Mouse (Mus musculus): ENCODE data around the gene Trmt10a. TPM values are rescaled to one million over a fixed set of nuclear protein-coding genes. Genes with fewer than 3 reads are reported as not detected.

The Trmt10a gene
- 14.0 and 15.2 TPM in 2 replicates for polyA plus RNA-seq (2016; fragmentation: Nextera tagmentation; extraction: Ambion mirVana)

DNA sequence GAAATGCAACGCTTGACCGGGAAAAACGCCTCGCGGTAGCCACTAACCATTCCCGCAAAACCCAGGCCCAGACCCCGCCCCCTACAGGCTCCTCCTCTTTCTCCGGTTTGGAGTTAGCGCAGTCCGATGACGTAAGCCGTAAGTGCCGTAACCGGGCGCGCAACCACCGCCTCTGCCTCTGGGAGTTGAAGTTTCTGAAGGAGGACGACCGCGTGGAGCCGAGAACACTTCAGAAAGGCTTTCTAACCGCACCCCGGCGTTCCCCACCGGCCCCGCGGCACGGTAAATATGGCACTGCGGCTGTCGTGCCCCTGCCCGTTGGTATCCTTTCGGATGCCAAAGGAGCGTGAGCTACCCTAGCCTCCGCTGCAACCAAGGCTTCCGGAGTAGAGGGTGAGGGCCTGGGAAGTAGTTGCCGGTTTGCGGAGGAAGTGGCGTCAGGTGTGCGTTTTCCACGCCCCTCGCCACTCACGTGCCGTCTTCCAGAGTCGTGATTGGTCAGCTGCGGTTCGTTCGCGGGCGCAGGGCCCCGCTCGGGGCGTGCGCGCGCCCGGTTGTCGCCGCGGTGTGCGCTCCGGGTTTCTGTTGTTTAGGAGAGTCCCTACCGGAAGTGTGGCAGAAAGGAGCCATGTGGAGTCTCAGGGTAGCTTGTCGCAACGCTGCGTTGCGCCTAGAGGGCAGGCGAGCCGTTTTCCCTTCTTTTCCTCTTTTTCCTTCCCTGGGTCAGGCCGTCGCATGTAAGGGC is at the start of gene Trmt10a:
Trmt10a (plus strand) TSS at position 134 of the 745 bp plus-strand sequence.
- H3K36me3 ChIP-seq: no peaks in the 10 kb centered on the region
- peak; percentile 98 for ATAC-seq (ENCODE audit: insufficient number of reproducible peaks, insufficient read depth, low FRiP score, low TSS enrichment)
- H3K9ac ChIP-seq: peak within 1 kb of the TSS; percentile 72
- peak within 1 kb of the TSS; percentile 57 for H3K4me2 ChIP-seq (replicated peaks)
- H3K27ac ChIP-seq: peak within 1 kb of the TSS; percentile 99
- no peaks in the 10 kb centered on the region for H3K4me1 ChIP-seq
- H3K9me3 ChIP-seq: no peaks in the 10 kb centered on the region
- WGBS: under 1% methylated on average over 70 of the region's 70 CpGs
- no peaks in the 10 kb centered on the region for H3K27me3 ChIP-seq
- peak within 1 kb of the TSS; percentile 56 for H3K4me3 ChIP-seq

DNA sequence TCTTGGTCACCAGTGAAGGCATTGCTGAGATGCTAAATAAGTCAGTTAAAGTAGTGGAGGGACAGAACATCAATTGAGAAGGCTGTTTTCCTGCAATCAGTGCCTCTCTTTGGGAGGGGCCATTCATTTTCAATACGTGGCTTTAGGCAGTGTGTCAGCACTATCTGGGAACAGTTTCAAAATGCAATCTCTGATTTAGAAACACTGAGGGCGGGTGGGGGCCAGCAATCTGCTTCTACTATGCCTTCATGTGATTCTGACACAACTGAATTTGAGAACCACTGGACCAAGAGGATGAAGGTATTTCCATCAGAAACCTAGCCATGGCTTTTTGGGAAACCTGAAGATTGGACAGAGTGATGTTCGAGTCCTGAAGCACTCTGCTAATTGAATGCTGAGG is 47.9 kb upstream of the Trmt10a start:
- Histone ChIP-seq H3K4me1 (no peaks in the 10 kb centered on the region), H3K9me3 (no peaks in the 10 kb centered on the region), H3K4me3 (no peak overlapping the region), H3K9ac (no peak overlapping the region), H3K27ac (no peak overlapping the region), H3K27me3 (no peaks in the 10 kb centered on the region), H3K4me2 (replicated peaks) (no peak overlapping the region), H3K36me3 (no peaks in the 10 kb centered on the region)
- no peak for ATAC-seq (ENCODE audit: insufficient number of reproducible peaks, insufficient read depth, low FRiP score, low TSS enrichment)
- 67% methylated on average over 3 of the region's 3 CpGs for WGBS

GRCm38 (mm10) chr3:138095718-138096117 is 47.5 kb upstream of the Trmt10a start:
- Histone ChIP-seq H3K27ac (no peak overlapping the region), H3K27me3 (no peaks in the 10 kb centered on the region), H3K36me3 (no peaks in the 10 kb centered on the region), H3K9ac (no peak overlapping the region), H3K4me2 (replicated peaks) (no peak overlapping the region), H3K4me3 (no peak overlapping the region), H3K9me3 (no peaks in the 10 kb centered on the region), H3K4me1 (no peaks in the 10 kb centered on the region)
- 52% methylated on average over 10 of the region's 10 CpGs for WGBS
- no peak for ATAC-seq (ENCODE audit: insufficient number of reproducible peaks, insufficient read depth, low FRiP score, low TSS enrichment)

DNA sequence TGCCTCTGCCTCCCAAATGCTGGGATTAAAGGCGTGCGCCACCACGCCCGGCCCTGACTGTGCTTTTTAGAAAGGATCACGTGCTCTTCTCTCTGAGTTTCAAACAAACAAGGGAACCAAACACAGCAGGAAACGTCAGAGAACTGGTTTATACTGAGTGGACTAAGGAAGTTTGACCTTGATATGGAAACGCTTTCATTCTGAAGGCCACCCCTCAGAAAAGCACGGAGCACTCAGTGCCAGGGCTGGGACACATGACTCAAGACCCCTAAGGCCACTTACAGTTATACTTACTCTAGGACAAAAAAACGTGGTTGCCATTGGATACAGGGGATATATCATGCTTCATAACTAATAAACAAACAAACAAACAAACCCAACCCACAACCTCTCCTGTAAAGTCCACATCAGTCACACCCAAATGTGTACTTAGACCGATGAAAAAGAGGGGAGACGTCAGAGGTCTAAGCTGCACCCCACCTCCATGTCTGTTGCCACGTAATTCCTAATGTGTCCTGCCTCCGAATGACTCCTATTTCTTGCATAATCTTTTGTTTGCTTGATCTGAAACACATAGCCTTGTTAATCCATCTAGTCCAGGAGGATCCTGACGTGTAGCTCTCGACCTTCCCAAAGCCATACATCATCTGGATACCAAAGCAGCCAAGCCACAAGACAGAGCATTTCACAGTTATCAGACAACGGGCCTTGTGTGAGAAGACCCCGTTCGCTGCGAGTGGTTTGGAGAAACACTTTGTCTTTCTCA is 46.8 kb upstream of the Trmt10a start:
- no peaks in the 10 kb centered on the region for H3K27me3 ChIP-seq
- H3K9me3 ChIP-seq: no peaks in the 10 kb centered on the region
- no peak overlapping the region for H3K4me2 ChIP-seq (replicated peaks)
- no peaks in the 10 kb centered on the region for H3K36me3 ChIP-seq
- H3K9ac ChIP-seq: no peak overlapping the region
- no peak overlapping the region for H3K4me3 ChIP-seq
- no peak overlapping the region for H3K27ac ChIP-seq
- 89% methylated on average over 19 of the region's 19 CpGs for WGBS
- no peak for ATAC-seq (ENCODE audit: insufficient number of reproducible peaks, insufficient read depth, low FRiP score, low TSS enrichment)
- no peaks in the 10 kb centered on the region for H3K4me1 ChIP-seq

GRCm38 (mm10) chr3:138097718-138098117 is 45.5 kb upstream of the Trmt10a start:
- Histone ChIP-seq H3K4me2 (replicated peaks) (no peak overlapping the region), H3K4me3 (no peak overlapping the region), H3K9me3 (no peaks in the 10 kb centered on the region), H3K27me3 (no peaks in the 10 kb centered on the region), H3K4me1 (no peaks in the 10 kb centered on the region), H3K36me3 (no peaks in the 10 kb centered on the region), H3K27ac (no peak overlapping the region), H3K9ac (no peak overlapping the region)
- no peak for ATAC-seq (ENCODE audit: insufficient number of reproducible peaks, insufficient read depth, low FRiP score, low TSS enrichment)
- 79% methylated on average over 1 of the region's 1 CpGs for WGBS

- no peak overlapping the region for H3K4me2 ChIP-seq (replicated peaks)
- no peaks in the 10 kb centered on the region for H3K27me3 ChIP-seq
- WGBS: 77% methylated on average over 4 of the region's 4 CpGs
- H3K4me1 ChIP-seq: no peaks in the 10 kb centered on the region
- no peak for ATAC-seq (ENCODE audit: insufficient number of reproducible peaks, insufficient read depth, low FRiP score, low TSS enrichment)
- no peak overlapping the region for H3K4me3 ChIP-seq
- H3K36me3 ChIP-seq: no peaks in the 10 kb centered on the region
- H3K9ac ChIP-seq: no peak overlapping the region
- H3K9me3 ChIP-seq: no peaks in the 10 kb centered on the region
- no peak overlapping the region for H3K27ac ChIP-seq
Measured at GRCm38 (mm10) chr3:138101936-138102335, 41.3 kb upstream of the Trmt10a start.

- Histone ChIP-seq H3K27ac (no peak overlapping the region), H3K9me3 (no peaks in the 10 kb centered on the region), H3K4me1 (no peaks in the 10 kb centered on the region), H3K36me3 (no peaks in the 10 kb centered on the region), H3K27me3 (no peaks in the 10 kb centered on the region), H3K4me2 (replicated peaks) (no peak overlapping the region), H3K9ac (no peak overlapping the region), H3K4me3 (no peak overlapping the region)
- ATAC-seq (ENCODE audit: insufficient number of reproducible peaks, insufficient read depth, low FRiP score, low TSS enrichment): no peak
- WGBS: 89% methylated on average over 4 of the region's 4 CpGs
Measured at GRCm38 (mm10) chr3:138103690-138104089, 39.6 kb upstream of the Trmt10a start.

- H3K27me3 ChIP-seq: no peaks in the 10 kb centered on the region
- no peaks in the 10 kb centered on the region for H3K9me3 ChIP-seq
- WGBS: 63% methylated on average over 5 of the region's 5 CpGs
- ATAC-seq (ENCODE audit: insufficient number of reproducible peaks, insufficient read depth, low FRiP score, low TSS enrichment): no peak
- H3K27ac ChIP-seq: no peak overlapping the region
- H3K36me3 ChIP-seq: no peaks in the 10 kb centered on the region
- no peak overlapping the region for H3K4me2 ChIP-seq (replicated peaks)
- no peaks in the 10 kb centered on the region for H3K4me1 ChIP-seq
- H3K4me3 ChIP-seq: no peak overlapping the region
- H3K9ac ChIP-seq: no peak overlapping the region
Measured at GRCm38 (mm10) chr3:138105056-138105455, 38.2 kb upstream of the Trmt10a start.

DNA sequence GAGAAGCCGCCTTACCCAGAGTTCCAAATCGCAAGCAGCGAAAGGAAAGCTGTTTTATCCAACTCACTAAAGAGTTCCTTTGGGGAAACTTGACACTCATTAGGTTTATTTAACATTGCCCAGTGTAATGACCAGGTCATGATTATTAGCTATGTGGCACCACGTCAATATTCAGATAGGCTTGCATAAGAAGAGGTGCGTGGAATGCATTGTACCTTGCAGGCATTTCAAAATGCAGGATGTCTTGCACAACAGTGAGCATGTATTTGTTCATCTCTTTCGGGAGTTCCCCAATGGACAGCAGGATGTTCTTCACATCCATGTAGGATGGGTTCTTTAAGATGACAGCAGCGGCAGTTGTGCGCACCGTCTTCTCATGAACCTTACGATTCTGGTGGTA is 36.4 kb upstream of the Trmt10a start:
- 87% methylated on average over 10 of the region's 10 CpGs for WGBS
- H3K27me3 ChIP-seq: no peaks in the 10 kb centered on the region
- H3K9ac ChIP-seq: no peak overlapping the region
- H3K27ac ChIP-seq: no peak overlapping the region
- H3K4me2 ChIP-seq (replicated peaks): no peak overlapping the region
- H3K4me1 ChIP-seq: no peaks in the 10 kb centered on the region
- no peaks in the 10 kb centered on the region for H3K9me3 ChIP-seq
- no peak for ATAC-seq (ENCODE audit: insufficient number of reproducible peaks, insufficient read depth, low FRiP score, low TSS enrichment)
- H3K4me3 ChIP-seq: no peak overlapping the region
- no peaks in the 10 kb centered on the region for H3K36me3 ChIP-seq

GRCm38 (mm10) chr3:138110910-138111782 is 32.1 kb upstream of the Trmt10a start:
- ATAC-seq (ENCODE audit: insufficient number of reproducible peaks, insufficient read depth, low FRiP score, low TSS enrichment): peak; percentile 41; the same call in 1 of the 2 replicates
- no peak overlapping the region for H3K4me2 ChIP-seq (replicated peaks)
- no peak overlapping the region for H3K9ac ChIP-seq
- H3K27ac ChIP-seq: no peak overlapping the region
- H3K4me3 ChIP-seq: no peak overlapping the region
- no peaks in the 10 kb centered on the region for H3K36me3 ChIP-seq
- 89% methylated on average over 19 of the region's 19 CpGs for WGBS
- H3K27me3 ChIP-seq: no peaks in the 10 kb centered on the region
- H3K4me1 ChIP-seq: no peaks in the 10 kb centered on the region
- no peaks in the 10 kb centered on the region for H3K9me3 ChIP-seq

DNA sequence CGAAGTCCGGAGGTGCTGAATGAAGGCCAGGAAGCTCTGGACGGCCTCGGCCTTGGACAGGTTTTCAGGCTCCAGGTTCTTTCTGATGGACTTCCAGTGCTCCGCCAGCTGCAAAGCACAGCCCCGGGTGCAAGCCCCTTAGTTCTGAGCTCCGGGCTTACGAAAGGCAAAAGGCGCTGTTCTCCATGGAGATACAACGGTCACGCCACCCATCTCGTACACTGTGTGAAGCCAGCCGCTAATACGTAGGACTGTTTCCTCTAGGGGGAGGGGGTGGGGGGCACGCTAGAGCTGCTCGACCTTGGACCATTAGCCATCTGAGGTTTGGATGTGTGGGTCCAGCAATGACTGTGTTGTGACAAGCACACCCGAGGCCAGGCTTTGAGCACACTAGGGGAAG is 29.1 kb upstream of the Trmt10a start:
- WGBS: 82% methylated on average over 17 of the region's 17 CpGs
- Histone ChIP-seq H3K4me2 (replicated peaks) (no peak overlapping the region), H3K4me3 (no peak overlapping the region), H3K4me1 (no peaks in the 10 kb centered on the region), H3K27ac (no peak overlapping the region), H3K9me3 (no peaks in the 10 kb centered on the region), H3K27me3 (no peaks in the 10 kb centered on the region), H3K36me3 (no peaks in the 10 kb centered on the region), H3K9ac (no peak overlapping the region)
- no peak for ATAC-seq (ENCODE audit: insufficient number of reproducible peaks, insufficient read depth, low FRiP score, low TSS enrichment)

Data from embryonic facial prominence, embryonic 12.5 days (tissue).